Mouse (Mus musculus) heart, embryonic 10.5 days (tissue): ENCODE measurements around the gene Olfr1306. TPM values are rescaled to one million over a fixed set of nuclear protein-coding genes. Genes with fewer than 3 reads are reported as not detected.

ENCODE experiments used
- DNase-seq: peaks from one replicate; pipeline ENCODE4 v3.0.0-alpha.2; 2017; ENCODE audit warnings: low spot score
- H3K27ac ChIP-seq: fragments of 300-500 bp; sonication (generic); 2 replicates; pipeline ENCODE4 v1.5.1; 2016; ENCODE audit warnings: mild to moderate bottlenecking
- H3K27me3 ChIP-seq: fragments of 300-500 bp; sonication (generic); 2 replicates; pipeline ENCODE4 v1.6.1; 2016; ENCODE audit warnings: mild to moderate bottlenecking; ENCODE audit not compliant: poor library complexity, insufficient read depth, severe bottlenecking
- H3K36me3 ChIP-seq: fragments of 300-500 bp; sonication (generic); 2 replicates; pipeline ENCODE4 v1.6.1; 2016; ENCODE audit warnings: mild to moderate bottlenecking, moderate library complexity
- H3K4me1 ChIP-seq: fragments of 300-500 bp; sonication (generic); 2 replicates; pipeline ENCODE4 v1.6.1; 2016; ENCODE audit warnings: mild to moderate bottlenecking
- H3K4me3 ChIP-seq: fragments of 300-500 bp; sonication (generic); 2 replicates; pipeline ENCODE4 v1.5.1; 2016; ENCODE audit warnings: mild to moderate bottlenecking, moderate library complexity
- H3K9me3 ChIP-seq: fragments of 300-500 bp; sonication (generic); 2 replicates; pipeline ENCODE4 v1.6.1; 2016; ENCODE audit warnings: mild to moderate bottlenecking, moderate library complexity
- WGBS: fragments of 180-500 bp; shearing (Covaris S2); methylation state at CpG from one replicate; pipeline ENCODE4 v1.1.7; 2016; 5-methylcytosine and 5-hydroxymethylcytosine counted together
- polyA plus RNA-seq: library from polyadenylated mRNA; unstranded; fragments of >200 nt; fragmentation: Nextera tagmentation; extraction: Ambion mirVana; gene quantifications from 2 replicates; pipeline ENCODE4 v1.2.1, GENCODE M21; 2016

The Olfr1306 gene
- not detected in 2 replicates for polyA plus RNA-seq

- no peaks in the 10 kb centered on the region for H3K36me3 ChIP-seq
- peaks cover 2% of the 10 kb centered on the region; the same call in 1 of the 2 replicates for H3K9me3 ChIP-seq
- DNase-seq = no peak
- H3K4me1 ChIP-seq = no peaks in the 10 kb centered on the region
- no peak within 1 kb of the TSS for H3K4me3 ChIP-seq
- no peaks in the 10 kb centered on the region for H3K27me3 ChIP-seq
- 78% methylated on average over 1 of the region's 1 CpGs for WGBS
- H3K27ac ChIP-seq = no peak within 1 kb of the TSS
Measured at GRCm38 (mm10) chr2:111916171-111916570, at the start of gene Olfr1306. Olfr1306 (minus strand) TSS chr2:111916271.

- Histone ChIP-seq H3K27ac (no peak within 1 kb of the TSS), H3K4me1 (no peaks in the 10 kb centered on the region), H3K27me3 (no peaks in the 10 kb centered on the region), H3K36me3 (no peaks in the 10 kb centered on the region), H3K4me3 (no peak within 1 kb of the TSS), H3K9me3 (no peaks in the 10 kb centered on the region)
- no peak for DNase-seq
- WGBS = 44% methylated on average over 1 of the region's 1 CpGs
Measured at GRCm38 (mm10) chr2:111964844-111965243, 48.8 kb upstream of the Olfr1306 start, which contains the start of gene Olfr1308. Olfr1308 (minus strand) TSS chr2:111964944.

DNA sequence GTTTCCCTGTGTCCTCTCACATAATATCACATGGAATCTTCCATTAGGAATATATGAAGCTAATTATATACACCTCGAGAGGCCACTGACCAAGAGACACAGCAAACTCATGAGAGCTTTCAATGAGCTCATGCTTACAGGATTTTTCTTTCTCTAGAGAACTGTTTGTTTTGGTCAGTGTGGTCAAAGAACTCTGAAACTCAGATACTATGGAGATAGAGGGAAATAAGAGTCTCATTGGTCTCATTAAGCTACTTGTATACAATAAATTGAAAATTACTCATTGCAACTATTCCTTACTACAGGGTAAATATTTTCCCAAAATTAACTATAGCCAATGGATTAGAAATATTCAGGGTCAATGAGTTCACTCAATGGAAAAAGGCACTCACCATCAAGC lies 33.3 kb upstream of the Olfr1306 start, which contains the start of gene Olfr1307:
Olfr1307 (minus strand) TSS at position 101 of the 400 bp plus-strand sequence.
- 68% methylated on average over 1 of the region's 1 CpGs for WGBS
- no peak within 1 kb of the TSS for H3K4me3 ChIP-seq
- H3K9me3 ChIP-seq = no peaks in the 10 kb centered on the region
- no peaks in the 10 kb centered on the region for H3K36me3 ChIP-seq
- no peaks in the 10 kb centered on the region for H3K4me1 ChIP-seq
- no peaks in the 10 kb centered on the region for H3K27me3 ChIP-seq
- no peak within 1 kb of the TSS for H3K27ac ChIP-seq
- no peak for DNase-seq

DNA sequence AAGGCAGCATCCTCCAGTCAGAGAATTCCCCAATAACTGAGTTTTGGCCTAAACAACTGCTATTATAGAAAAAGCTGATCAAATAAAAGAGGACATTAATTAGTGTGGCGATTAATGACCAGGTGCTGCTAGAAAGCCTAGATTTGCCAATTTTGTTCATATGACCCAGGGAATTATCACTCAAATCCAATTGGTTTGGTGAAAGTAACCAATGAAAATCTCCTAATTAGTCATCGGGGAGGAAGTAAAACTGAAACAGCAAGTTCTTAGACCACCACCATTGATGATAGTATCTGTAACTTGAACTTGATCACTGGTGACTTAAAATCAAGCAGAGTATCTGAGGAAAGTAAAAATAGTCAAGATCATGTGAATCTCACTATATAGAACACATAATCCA lies 39.0 kb downstream of the Olfr1306 start, which contains the start of gene Olfr1305:
Olfr1305 (minus strand) TSS at position 101 of the 400 bp plus-strand sequence.
- Histone ChIP-seq H3K9me3 (no peaks in the 10 kb centered on the region), H3K36me3 (no peaks in the 10 kb centered on the region), H3K4me1 (no peaks in the 10 kb centered on the region), H3K27ac (no peak within 1 kb of the TSS), H3K27me3 (no peaks in the 10 kb centered on the region), H3K4me3 (no peak within 1 kb of the TSS)
- DNase-seq = no peak
- 85% methylated on average over 2 of the region's 2 CpGs for WGBS

Other genes starting within 250 kb of the Olfr1306 start
- not detected in 2 replicates for gene Olfr1301, start 165.3 kb downstream of the Olfr1306 start, polyA plus RNA-seq
- not detected in 2 replicates for gene Olfr1302, start 138.8 kb downstream of the Olfr1306 start, polyA plus RNA-seq
- gene Olfr1303, start 95.9 kb downstream of the Olfr1306 start, polyA plus RNA-seq = not detected in 2 replicates
- gene Olfr1305, start 39.1 kb downstream of the Olfr1306 start, polyA plus RNA-seq = not detected in 2 replicates
- 0.01 TPM in 1 of 2 replicates, not detected in the other for gene Olfr1307, start 33.2 kb upstream of the Olfr1306 start, polyA plus RNA-seq
- gene Olfr1308, start 48.7 kb upstream of the Olfr1306 start, polyA plus RNA-seq = not detected in 2 replicates
- not detected in 2 replicates for gene Olfr1309, start 74.0 kb upstream of the Olfr1306 start, polyA plus RNA-seq
- gene Olfr1310, start 96.4 kb upstream of the Olfr1306 start, polyA plus RNA-seq = not detected in 2 replicates
- gene Olfr1311, start 108.1 kb upstream of the Olfr1306 start, polyA plus RNA-seq = not detected in 2 replicates
- not detected in 2 replicates for gene Olfr1312, start 134.0 kb upstream of the Olfr1306 start, polyA plus RNA-seq
- not detected in 2 replicates for gene Olfr1313, start 161.6 kb upstream of the Olfr1306 start, polyA plus RNA-seq
- not detected in 2 replicates for gene Olfr1314, start 180.5 kb upstream of the Olfr1306 start, polyA plus RNA-seq
- not detected in 2 replicates for gene Olfr1315-ps1, start 199.2 kb upstream of the Olfr1306 start, polyA plus RNA-seq
- gene Olfr1316, start 218.7 kb upstream of the Olfr1306 start, polyA plus RNA-seq = not detected in 2 replicates
- not detected in 2 replicates for gene Olfr1317, start 224.1 kb upstream of the Olfr1306 start, polyA plus RNA-seq
- gene Olfr1318, start 237.9 kb upstream of the Olfr1306 start, polyA plus RNA-seq = not detected in 2 replicates